Mouse (Mus musculus) lung, postnatal 0 days (tissue): ENCODE results near the gene Trmt10a.

Source experiments
- CTCF ChIP-seq: IDR thresholded peaks from 2 replicates; pipeline ENCODE4 v1.5.1; 2016; ENCODE audit warnings: antibody characterized with exemption, mild to moderate bottlenecking
- EP300 ChIP-seq: IDR thresholded peaks from 2 replicates; pipeline ENCODE4 v1.6.1; 2016; ENCODE audit warnings: antibody characterized with exemption, mild to moderate bottlenecking, control low read depth

- TF ChIP-seq EP300 (no peak), CTCF (no peak)
These were observed 53.8 kb downstream of the Trmt10a start for GRCm38 (mm10) chr3:138197093-138197492.
